Mouse (Mus musculus) c-Kit-positive CD71-positive TER-119-positive erythroid progenitor cells, embryonic 14.5 days (primary cell): ENCODE data around the gene Rpl26.

Experiments used
- DNase-seq: peaks from one replicate; pipeline ENCODE4 v3.0.0-alpha.2; 2013; ENCODE audit warnings: low spot score

The Rpl26 gene

DNA sequence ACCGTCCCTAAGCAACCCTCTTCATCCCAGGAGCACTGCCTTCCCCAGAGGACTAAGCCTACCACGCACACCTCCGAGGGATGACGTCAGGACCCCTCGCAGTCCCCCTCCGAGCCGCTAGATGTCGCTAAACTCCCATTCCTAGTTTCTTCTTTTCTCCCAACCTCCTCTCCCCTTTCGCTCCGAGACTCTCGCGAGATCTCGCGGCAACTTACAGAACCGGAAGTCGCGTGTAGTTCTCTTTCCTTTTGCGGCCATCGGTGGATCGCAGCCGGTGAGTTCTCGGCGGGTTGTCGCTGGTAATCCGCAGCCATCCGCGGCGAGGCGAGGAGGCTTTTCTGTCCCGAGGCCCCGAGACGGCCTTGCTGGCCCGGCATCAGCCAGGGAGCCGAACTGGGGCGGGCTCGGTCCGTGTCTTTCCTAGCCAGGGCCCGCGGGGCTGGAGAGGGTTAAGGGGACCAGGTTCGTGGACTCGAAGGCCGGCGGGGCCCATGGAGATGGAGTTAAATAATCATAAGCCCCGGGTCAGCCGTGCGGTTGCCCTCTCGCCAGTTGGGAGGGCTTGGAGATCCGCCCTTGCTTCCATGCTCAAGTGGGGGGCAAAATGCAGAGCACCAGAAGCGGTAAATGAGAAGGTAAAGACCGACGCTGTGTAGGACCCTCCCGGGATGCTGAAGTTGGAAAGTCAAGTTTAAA, at the start of gene Rpl26:
Gene Rpl26 (plus strand): TSS at position 233 of the 696 bp plus-strand sequence.
- DNase-seq, result peak; percentile 100

DNA sequence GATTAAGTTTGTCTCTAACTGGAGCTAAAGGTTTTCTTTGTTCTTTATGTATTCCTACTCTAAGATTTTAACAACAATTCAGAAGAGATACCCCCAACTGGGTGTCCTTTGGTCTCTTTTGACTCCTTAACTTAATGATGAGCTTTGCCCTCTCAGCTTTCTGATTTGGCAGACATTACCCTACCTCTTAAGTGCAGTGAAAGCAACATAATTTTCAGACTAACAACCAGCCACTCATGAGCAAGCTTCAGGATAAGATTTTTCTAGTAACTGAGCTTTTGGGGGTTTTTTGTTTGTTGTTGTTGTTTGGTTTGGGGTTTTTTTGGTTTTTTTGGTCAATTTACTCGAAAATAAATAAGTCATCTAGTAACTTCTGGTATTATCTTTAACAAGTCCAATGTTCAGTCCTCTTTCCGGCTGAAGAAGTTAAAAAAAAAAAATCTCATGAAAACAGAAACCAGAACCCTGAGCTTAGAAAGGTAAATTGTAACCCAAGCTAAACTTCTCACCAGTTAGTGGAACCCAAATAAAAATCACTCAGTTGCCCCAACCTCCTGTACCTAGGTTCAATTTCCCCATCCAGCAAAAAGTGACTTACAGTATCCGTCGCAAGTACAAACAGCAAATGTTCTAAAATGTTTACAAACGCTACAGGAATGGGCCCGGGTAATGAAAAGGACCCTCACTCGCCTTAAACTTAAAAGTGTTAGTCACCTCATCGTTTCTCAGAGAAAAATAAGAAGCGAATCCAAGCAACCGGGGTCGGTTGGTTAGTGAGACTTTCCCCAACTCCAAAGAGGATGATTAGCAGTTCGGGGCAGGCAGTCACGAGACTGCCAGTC, 49.5 kb upstream of the Rpl26 start:
- no peak for DNase-seq

DNA sequence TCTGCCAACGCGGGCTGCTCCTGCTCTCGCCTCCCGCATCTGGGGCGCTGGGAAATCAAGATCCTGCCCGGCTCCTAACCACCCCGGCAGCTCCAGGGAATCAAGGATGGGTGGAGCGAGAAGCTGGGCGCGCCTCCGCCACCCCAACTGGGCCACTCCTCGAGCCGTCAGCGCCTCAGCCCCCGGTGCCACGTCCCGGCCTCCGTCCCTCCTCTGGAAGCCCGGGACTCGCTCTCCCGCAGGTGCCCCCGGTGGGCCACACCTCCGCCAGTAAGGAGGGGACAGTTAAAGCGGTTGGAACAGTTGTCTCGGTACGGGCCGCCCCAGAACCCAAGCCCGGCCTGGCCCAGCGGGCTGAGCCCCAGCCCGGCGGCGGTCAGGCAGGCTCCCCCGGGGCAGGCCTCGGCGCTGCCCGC, 48.9 kb upstream of the Rpl26 start:
- DNase-seq, result peak; percentile 65

DNA sequence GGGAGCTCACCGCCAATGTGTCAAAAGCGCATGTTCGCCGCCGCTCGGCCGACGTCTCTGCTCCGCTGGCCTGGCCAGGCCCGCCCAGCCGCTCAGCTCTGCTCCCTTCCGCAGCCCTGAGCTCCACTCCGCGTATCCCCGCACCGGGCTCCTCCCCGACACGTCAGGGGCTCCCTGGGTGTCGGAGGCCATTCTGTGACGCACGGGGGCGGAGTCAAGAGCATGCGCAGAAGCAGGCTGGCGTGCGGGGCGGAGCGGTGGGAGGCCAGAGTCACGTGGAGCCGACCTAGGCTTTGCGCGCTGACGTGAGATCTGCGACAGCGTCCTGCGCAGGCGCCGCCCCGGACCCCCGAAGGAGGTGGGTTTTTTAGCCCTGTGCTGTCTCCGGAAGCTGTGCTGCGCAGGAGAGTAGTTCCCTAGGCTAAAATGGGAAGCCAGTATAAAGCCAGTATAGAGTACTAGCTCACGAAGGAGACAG, 48.4 kb upstream of the Rpl26 start:
- DNase-seq, result peak; percentile 99

DNA sequence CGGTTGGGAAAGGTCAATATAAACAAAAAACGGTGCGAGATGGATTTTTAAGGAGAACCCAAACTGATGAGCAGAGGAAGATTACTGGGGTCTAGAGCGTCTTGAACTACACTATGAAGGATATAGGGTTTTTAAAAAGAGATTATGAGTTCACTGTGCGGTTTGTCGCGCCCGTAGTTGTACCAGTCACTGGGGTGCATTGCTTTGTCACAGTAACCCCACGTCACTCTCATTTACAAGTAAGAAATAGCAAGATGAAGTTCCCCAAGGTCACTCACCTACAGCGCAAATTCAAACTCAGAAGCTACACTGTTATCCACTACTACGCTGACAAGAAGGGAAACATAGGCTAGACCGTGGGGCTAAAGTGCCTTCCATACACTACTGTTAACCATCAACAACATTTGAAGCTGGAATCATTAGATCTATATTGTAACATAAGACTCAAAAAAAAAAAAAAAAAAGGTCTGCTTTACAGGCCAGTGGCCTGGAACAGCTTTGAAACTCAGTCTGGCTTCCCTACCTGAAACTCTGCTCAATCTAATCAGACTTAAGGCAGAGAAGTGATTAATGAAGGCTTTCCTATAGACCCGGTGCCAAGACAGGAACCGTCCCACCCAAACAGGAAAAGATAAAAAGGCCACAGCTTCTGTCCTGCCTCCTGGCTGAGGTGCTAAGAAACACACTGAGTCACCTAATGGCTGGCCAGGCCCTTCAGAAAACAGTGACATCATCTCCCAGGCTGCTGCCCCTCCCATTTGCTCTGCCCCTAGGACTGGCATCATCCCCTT, 47.6 kb upstream of the Rpl26 start:
- DNase-seq, result peak; percentile 75

DNA sequence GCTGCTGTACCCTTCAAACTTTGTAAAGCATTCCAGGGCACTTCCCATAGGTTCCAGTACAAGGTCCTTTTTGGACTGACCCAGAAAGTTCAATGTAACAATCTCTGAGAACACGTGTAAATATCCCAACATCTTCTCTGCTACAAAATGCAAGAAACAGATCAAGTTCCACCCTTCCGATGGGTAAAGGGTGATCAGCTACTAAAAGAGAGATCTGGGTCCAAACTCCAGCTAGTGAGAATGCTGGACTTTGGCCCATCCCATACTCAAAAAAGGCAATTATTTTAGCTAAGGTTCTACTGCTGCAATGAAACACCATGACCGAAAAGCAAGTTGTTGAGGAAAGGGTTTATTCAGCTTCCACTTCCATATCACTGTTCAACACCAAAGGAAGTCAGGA, 46.8 kb upstream of the Rpl26 start:
- DNase-seq, result no peak

DNA sequence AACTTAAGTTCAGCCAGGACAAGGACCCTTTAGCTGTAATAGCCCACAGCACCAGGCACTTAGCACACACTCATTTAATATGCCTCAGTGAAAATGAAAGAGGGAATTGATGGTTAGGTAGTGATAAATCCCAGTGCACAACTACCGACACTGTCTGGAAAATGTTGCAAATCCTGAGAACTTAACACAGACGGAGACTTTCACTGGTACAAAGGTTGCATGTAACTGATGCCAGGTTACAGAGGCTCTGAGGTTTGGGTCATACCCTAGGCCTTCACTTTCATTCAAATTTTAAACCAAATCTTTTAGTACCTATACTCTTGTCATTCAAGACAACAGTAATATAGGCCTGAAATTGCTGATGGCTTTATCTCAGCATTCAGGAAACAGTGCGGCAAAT, 44.1 kb upstream of the Rpl26 start:
- no peak for DNase-seq

DNA sequence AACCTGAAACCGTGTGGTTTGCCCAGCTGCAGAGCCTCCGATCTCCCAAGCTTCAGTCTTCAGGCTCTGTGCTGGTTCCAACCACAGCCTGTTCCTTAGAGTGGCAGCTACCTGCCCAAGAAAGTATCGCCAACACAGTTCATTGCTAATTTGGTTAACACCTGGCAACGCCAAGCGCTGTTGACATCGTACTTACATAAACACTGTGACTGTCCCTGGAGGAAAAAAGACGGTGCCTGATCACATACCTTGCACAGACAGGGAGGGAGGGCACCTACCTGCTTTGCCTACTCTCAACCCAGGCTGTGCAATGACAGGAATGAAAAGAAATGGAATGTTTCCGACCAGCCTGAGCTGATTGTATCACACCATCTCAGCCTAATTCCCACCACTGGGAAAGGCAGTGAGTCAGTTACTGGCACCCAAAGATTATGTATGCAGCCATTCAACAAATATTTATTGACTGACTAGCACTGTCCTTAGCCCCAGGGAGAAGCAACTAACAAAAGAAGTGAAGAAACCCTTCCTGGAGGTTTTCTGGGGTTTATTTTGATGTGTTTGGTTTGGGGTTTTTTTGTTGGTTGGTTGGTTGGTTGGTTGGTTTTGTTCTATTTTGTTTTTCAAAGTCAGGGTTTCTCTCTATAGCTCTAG, 41.3 kb upstream of the Rpl26 start:
- DNase-seq, result no peak

DNA sequence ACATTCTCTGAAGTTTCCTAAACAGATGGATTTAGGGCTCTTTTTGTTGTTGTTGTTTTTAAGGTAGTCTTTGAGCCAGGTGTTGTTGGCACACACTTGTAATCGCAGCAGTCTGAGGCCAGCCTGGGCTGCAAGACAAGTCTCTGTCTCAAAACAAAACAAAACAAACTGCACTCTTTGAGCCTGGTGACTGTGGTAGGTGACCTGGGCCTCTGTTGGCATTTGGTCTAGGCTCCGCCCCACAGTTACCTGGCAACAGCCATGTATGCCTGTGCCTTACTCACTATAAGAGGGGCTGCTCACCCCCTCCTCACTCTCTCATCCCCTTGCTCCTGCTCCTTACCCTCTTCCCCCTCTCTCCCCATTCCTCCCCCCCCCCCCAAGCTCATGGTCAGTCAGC, 39.1 kb upstream of the Rpl26 start:
- DNase-seq, result no peak

DNA sequence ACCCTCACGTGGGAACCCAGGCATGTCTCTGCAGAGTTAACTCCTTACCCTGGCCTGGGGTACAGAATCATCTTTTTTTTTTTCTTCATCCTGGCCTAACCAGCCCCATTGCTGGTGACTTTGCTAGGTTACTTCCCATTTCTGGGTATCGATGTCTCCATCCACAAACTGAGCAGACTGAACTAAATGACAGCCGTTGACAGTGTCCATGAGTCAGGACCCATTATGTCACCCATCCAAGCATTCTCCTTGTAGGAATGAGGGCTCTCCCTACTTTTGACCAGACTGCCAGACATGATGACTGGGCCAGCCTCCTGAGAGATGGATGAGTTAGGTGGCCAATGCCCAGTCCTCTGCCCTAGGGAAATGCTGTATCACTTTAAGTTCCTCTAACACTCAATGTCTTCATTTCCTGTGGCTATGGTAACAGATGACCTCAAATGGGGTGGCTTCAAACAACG, 37.7 kb upstream of the Rpl26 start:
- DNase-seq, result no peak

DNA sequence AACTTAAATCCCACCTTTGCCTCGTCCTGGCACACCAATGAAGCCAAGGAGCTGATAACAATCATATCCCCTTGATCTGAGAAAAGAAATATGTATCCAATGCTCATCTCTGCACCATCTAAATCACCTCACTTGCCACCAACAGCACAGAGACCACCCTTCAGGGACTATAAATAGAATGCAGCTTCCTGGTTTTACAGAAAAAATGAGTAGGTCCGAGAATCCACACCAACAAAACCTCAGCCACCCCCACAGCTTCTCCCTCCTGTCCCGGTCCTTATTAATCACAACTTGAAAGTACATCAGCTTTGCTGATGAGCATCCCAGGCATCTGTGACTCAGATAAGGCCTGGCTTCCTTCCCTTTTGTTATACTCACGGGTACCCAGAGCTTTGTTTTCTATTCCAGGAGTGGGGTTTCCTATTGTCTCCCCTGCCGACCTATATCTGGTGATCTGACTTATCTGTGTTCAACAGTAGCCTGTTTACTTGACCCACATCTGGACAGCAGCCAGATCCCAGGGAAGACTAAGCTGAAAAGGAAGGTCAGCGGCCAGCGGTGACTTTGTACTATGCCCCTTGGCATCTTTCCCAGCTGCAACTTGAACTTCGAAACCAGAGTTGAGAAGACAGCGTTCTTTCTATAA, 36.7 kb upstream of the Rpl26 start:
- no peak for DNase-seq

DNA sequence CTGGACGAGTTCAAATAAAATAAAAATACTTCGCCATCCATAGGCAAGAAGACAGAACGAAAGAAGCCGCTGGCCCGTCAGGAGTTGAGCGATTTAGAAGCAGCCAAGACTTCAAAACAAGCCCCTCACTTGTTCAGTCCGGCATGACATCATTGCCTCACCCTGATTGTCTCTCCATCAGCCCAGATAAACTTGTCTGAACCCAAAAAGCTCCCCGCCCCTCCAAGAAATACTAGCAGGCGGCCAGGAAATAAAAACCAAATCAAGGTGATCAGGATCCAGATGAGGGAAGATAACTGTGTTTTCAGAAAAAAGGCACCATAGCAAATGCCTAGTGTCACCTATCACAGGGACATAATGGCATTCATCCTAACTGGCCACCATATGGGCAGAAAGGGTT, 30.1 kb upstream of the Rpl26 start:
- DNase-seq, result no peak

DNA sequence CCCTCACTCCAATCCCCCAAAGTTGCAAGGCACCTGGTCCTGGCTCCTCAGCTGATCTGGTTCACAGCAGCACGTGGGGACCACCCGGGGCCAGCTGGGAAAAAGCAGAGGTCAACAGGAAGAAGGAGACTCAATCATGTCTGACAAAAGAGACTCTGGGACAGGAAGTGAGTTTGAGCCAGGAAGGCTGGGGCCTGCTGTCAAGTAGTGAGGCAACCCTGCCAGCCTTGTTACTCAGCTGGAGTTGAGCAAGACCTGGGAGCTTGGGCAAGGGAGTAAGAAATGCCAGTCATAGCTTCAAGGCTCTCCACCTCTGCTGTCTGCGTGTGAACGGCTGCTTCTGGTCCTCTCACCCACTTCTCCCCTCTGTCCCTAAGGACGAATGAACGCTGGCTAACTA, 29.6 kb upstream of the Rpl26 start, which contains the start of gene Ndel1:
Gene Ndel1 (minus strand): TSS at position 111 of the 400 bp plus-strand sequence.
- no peak for DNase-seq

DNA sequence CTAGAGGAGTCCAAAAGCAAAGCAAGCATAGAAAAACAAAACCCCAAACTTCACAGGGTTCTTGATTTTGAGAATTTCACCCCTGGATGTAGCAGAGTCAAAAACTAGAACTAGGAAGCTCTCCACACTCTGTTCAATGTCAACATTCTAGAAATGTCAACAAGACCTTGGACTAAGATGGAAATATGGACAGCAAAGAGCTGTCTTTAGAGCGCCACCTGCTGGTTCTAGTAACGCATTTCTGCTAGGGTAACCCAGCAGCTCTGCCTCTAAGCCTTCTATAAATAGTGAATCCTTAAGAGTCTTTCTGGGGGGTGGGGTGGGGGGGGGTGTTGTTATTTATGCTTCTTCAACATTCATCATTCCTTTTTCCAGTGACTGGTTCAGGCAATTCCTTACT, 26.5 kb upstream of the Rpl26 start:
- peak; percentile 71 for DNase-seq

DNA sequence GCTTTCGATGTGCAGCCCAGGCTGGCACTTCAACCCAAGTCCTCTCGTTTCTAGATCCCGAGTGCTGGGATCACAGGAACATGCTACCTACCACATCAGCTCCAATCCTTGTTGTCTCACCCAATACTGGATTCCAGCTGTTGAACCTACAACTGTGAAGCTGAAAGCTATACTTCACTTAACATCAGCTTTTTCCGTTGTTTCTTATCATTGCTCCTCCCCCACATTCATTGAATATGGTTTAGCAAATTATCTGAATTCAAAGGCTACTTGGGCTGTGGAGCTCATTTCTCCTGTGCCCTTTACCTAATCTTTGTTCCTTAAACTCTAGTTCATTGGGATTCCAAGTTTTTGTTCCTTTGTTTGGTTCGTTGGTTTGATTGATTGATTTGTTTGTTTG, 22.6 kb upstream of the Rpl26 start:
- no peak for DNase-seq

DNA sequence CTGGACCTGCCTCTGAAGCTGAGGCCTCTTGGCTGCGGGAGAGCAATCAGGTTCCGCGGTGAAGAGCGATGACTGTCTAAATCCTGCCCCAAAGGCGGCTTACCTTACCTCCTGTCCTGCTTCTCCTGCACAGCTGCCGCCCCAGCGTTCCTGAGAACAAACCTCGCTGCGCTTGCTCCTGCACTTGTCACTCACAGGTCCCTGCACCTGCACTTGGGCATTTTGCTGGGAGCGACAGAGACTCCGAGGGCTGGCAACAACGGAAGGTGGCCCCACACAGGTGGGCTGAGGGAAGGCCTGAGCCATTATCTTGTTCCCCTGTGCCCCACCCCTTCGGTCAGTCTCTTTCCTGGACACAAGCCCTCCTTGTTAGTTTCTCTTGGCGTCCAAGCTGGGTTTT, 19.3 kb upstream of the Rpl26 start:
- DNase-seq, result no peak

DNA sequence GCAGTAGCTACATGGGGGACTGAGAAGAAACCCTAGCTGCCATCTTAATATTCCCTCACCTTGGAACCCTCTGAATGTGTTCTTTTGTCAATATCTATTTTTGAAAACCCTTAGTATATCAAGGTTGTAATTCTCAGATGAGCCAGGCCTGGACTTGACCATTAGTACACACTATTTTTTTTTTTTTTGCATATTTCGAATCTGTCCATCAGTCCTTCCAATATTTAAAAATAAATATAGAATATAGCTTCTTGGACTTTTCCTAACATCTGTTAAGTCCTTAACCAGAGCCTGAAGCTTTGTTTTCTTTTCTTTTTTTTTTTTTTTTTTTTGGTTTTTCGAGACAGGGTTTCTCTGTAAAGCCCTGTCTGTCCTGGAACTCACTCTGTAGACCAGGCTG, 17.5 kb upstream of the Rpl26 start:
- DNase-seq, result no peak

DNA sequence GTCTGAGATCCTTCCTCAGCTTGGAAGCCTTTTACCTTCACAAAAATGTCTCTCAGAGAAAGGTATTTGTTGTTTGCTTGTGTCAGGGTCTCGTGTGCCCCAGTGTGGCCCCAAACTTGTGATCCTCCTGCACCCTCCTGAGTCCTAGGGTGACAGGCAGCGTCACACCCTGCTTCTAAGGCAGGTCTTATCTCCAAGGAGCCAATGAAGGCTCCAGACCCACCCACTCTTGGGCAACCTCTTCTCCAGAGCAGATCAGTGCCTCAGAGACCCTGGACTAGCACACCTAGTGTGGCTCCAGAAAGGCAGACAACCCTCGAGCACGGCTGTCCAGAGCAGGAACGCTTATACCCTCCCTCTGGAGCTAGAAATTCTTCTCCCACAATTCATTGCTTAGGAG, 17.0 kb upstream of the Rpl26 start:
- DNase-seq, result peak; percentile 67

DNA sequence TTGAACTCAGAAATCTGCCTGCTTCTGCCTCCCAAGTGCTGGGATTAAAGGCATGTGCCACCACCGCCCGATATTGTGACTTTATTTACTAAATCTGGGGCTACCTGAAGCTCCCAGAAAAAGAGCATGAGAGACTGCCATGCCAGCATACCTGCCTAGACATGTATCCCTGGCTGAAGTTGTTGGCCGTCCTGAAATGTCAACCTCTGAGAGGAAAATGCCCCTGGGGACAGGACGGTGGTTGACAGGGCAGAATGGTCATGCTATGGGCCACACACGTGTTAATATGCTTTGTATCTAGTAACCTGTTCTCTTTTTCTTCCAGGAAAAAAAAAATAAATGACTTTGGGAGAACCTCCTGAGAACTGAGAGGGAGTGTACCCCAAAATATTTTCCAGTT, 15.3 kb upstream of the Rpl26 start:
- no peak for DNase-seq

DNA sequence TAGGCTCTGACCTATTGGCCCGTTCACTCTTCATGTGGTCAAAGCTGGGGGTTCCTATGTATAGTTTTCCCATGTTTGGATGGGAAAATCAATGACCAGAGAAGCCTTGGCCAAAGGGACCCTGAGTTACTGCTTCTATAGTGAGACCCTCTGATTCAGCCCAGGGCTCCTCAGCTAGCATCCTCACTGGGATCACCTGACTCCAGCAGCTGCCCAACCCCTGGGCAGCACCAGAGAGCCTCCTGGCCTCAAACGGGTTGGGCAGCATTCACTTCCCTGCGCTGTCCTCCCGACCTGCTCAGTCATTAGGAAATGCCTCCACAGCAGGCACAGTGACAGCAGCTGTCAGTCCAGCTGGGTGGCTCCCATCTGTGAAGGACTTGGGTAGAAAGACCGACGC, 13.1 kb upstream of the Rpl26 start, which contains the start of gene Rnf222:
Gene Rnf222 (plus strand): TSS at position 301 of the 400 bp plus-strand sequence.
- DNase-seq, result no peak

DNA sequence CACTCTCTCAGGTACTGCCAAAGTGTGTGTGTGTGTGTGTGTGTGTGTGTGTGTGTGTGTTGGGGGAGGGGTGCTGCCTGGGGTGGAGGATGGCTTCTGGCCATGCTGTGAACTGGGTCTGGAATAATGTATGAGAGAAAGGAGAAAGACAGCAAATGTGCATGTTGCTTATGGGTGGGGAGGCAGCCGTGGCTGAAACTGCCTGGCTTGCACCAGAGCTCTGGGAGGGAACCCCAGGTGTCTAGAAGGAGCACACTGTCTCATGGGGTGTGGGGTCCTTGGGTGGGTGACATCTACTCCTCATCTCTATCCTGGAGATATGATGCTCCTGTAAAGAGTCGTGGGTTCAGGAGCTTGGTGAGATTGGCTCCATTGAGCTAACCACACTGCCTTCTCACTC, 12.7 kb upstream of the Rpl26 start:
- no peak for DNase-seq
